Mouse (Mus musculus) kidney, adult 2 months (tissue): ENCODE data around the gene Smg1. TPM values are rescaled to one million over a fixed set of nuclear protein-coding genes. Genes with fewer than 3 reads are reported as not detected.
A peak's percentile ranks its signal among the peaks of the same experiment; 100 is the strongest.

ENCODE experiments used
- DNase-seq: peaks from one replicate; pipeline ENCODE4 v3.0.0; 2021
- H3K27ac ChIP-seq: fragments of 200-500 bp; 2 replicates; pipeline ENCODE4 v1.5.1; 2012; ENCODE audit warnings: low read depth, low read length, control low read depth, inconsistent platforms; ENCODE audit not compliant: insufficient read depth
- H3K27me3 ChIP-seq: fragments of 200-500 bp; replicated peaks from 2 replicates; pipeline ENCODE4 v1.6.1; 2012; ENCODE audit warnings: mild to moderate bottlenecking, moderate library complexity, low read length, inconsistent platforms; ENCODE audit not compliant: control insufficient read depth, insufficient read depth
- H3K36me3 ChIP-seq: fragments of 200-500 bp; 2 replicates; pipeline ENCODE4 v1.6.1; 2012; ENCODE audit warnings: mild to moderate bottlenecking, moderate library complexity, low read length, inconsistent platforms; ENCODE audit not compliant: control insufficient read depth, insufficient read depth
- H3K4me1 ChIP-seq: fragments of 200-500 bp; 2 replicates; pipeline ENCODE4 v1.6.1; 2011; ENCODE audit warnings: low read length; ENCODE audit not compliant: control insufficient read depth, insufficient read depth
- H3K4me3 ChIP-seq: fragments of 200-500 bp; 2 replicates; pipeline ENCODE4 v1.5.1; 2011; ENCODE audit warnings: mild to moderate bottlenecking, low read depth, low read length, control low read depth; ENCODE audit not compliant: insufficient read depth
- CTCF ChIP-seq: fragments of 200-500 bp; conservative IDR thresholded peaks from 2 replicates; pipeline ENCODE4 v1.5.1; 2011; ENCODE audit warnings: low read depth, mild to moderate bottlenecking, control low read depth, low read length, moderate library complexity, mixed read lengths; ENCODE audit not compliant: insufficient read depth, insufficient read length
- POLR2A ChIP-seq: fragments of 200-500 bp; IDR thresholded peaks from one replicate; pipeline ENCODE4 v1.6.1; 2011; ENCODE audit warnings: low read depth, low read length, control low read depth
- WGBS: fragments of 180-500 bp; shearing (Covaris S2); methylation state at CpG from one replicate; pipeline ENCODE4 v1.1.7; 2018; 5-methylcytosine and 5-hydroxymethylcytosine counted together
- polyA plus RNA-seq: library from polyadenylated mRNA; depleted of rRNA; stranded (reverse); fragments of >200 nt; gene quantifications from 2 replicates; pipeline ENCODE4 v1.2.3, GENCODE M21; 2012

The Smg1 gene
- polyA plus RNA-seq, 1 experiment: 15.5 TPM

GRCm38 (mm10) chr7:118234236-118234635, 9.2 kb downstream of the Smg1 start:
- WGBS: 40% methylated on average over 1 of the region's 1 CpGs
- H3K36me3 ChIP-seq: no peaks in the 10 kb centered on the region
- no peaks in the 10 kb centered on the region for H3K27me3 ChIP-seq
- no peak overlapping the region for H3K27ac ChIP-seq
- H3K4me3 ChIP-seq: no peak overlapping the region
- TF ChIP-seq POLR2A (no peak), CTCF (no peak)
- H3K4me1 ChIP-seq: peaks cover 21% of the 10 kb centered on the region
- DNase-seq: peak; percentile 53

- Histone ChIP-seq H3K4me3 (no peak overlapping the region), H3K36me3 (no peaks in the 10 kb centered on the region), H3K27me3 (no peaks in the 10 kb centered on the region), H3K4me1 (peaks cover 7% of the 10 kb centered on the region), H3K27ac (no peak overlapping the region)
- DNase-seq: no peak
- TF ChIP-seq POLR2A (no peak), CTCF (no peak)
These were observed 10.9 kb downstream of the Smg1 start for GRCm38 (mm10) chr7:118232613-118233012.

GRCm38 (mm10) chr7:118219777-118220176, 23.7 kb downstream of the Smg1 start:
- 80% methylated on average over 2 of the region's 2 CpGs for whole genome bisulfite sequencing
- TF ChIP-seq CTCF (no peak), POLR2A (no peak)
- H3K36me3 ChIP-seq: no peaks in the 10 kb centered on the region
- H3K4me1 ChIP-seq: no peaks in the 10 kb centered on the region; the same call in 1 of the 2 replicates
- H3K27me3 ChIP-seq: no peaks in the 10 kb centered on the region
- no peak overlapping the region for H3K27ac ChIP-seq
- no peak for DNase-seq
- H3K4me3 ChIP-seq: no peak overlapping the region

GRCm38 (mm10) chr7:118206396-118206795, 37.1 kb downstream of the Smg1 start:
- Histone ChIP-seq H3K4me3 (no peak overlapping the region), H3K36me3 (peaks cover 8% of the 10 kb centered on the region), H3K27me3 (no peaks in the 10 kb centered on the region), H3K27ac (no peak overlapping the region), H3K4me1 (no peaks in the 10 kb centered on the region)
- no peak for TF ChIP-seq POLR2A
- TF ChIP-seq CTCF: no peak
- 81% methylated on average over 2 of the region's 2 CpGs for WGBS
- no peak for DNase-seq

GRCm38 (mm10) chr7:118195756-118196155, 47.7 kb downstream of the Smg1 start:
- no peaks in the 10 kb centered on the region for H3K4me1 ChIP-seq
- TF ChIP-seq CTCF: no peak
- no peak for TF ChIP-seq POLR2A
- H3K36me3 ChIP-seq: peaks cover 6% of the 10 kb centered on the region
- DNase-seq: no peak
- no peak overlapping the region for H3K27ac ChIP-seq
- H3K27me3 ChIP-seq: no peaks in the 10 kb centered on the region
- 86% methylated on average over 4 of the region's 4 CpGs for WGBS
- no peak overlapping the region for H3K4me3 ChIP-seq

- Histone ChIP-seq H3K4me3 (no peak overlapping the region), H3K27ac (no peak overlapping the region), H3K36me3 (peaks cover 13% of the 10 kb centered on the region), H3K4me1 (no peaks in the 10 kb centered on the region), H3K27me3 (no peaks in the 10 kb centered on the region)
- TF ChIP-seq POLR2A (no peak), CTCF (no peak)
- 90% methylated on average over 4 of the region's 4 CpGs for WGBS
- DNase-seq: no peak
These were observed 57.6 kb downstream of the Smg1 start for GRCm38 (mm10) chr7:118185878-118186277.

- no peak overlapping the region for H3K27ac ChIP-seq
- WGBS: 76% methylated on average over 1 of the region's 1 CpGs
- peaks cover 14% of the 10 kb centered on the region for H3K36me3 ChIP-seq
- H3K27me3 ChIP-seq: no peaks in the 10 kb centered on the region
- TF ChIP-seq POLR2A (no peak), CTCF (no peak)
- H3K4me3 ChIP-seq: no peak overlapping the region
- no peaks in the 10 kb centered on the region for H3K4me1 ChIP-seq
- no peak for DNase-seq
These were observed 58.9 kb downstream of the Smg1 start for GRCm38 (mm10) chr7:118184604-118185003.
